Mouse (Mus musculus) layer of hippocampus, adult 11-12 months (tissue): ENCODE measurements around the gene Ubiad1.

Experiments used
- DNase-seq: peaks from one replicate; pipeline ENCODE4 v3.0.0; 2022; ENCODE audit warnings: low spot score

The Ubiad1 gene

GRCm38 (mm10) chr4:148453707-148454106, 9.1 kb upstream of the Ubiad1 start:
- DNase-seq: no peak

- peak; percentile 43 for DNase-seq
Observed at GRCm38 (mm10) chr4:148448853-148449245, 4.3 kb upstream of the Ubiad1 start.

GRCm38 (mm10) chr4:148448179-148448852, 3.7 kb upstream of the Ubiad1 start, which contains the start of gene Mtor:
Gene Mtor (plus strand): TSS chr4:148448611.
- peak; percentile 97 for DNase-seq

- no peak for DNase-seq
Observed at GRCm38 (mm10) chr4:148442598-148442997, 2.0 kb downstream of the Ubiad1 start.

- DNase-seq: no peak
Observed at GRCm38 (mm10) chr4:148441931-148442330, 2.6 kb downstream of the Ubiad1 start.

- peak; percentile 62 for DNase-seq
Observed at GRCm38 (mm10) chr4:148435657-148436330, 8.8 kb downstream of the Ubiad1 start.

- DNase-seq: no peak
Observed at GRCm38 (mm10) chr4:148435106-148435505, 9.5 kb downstream of the Ubiad1 start.

- DNase-seq: no peak
Observed at GRCm38 (mm10) chr4:148434554-148434953, 10.0 kb downstream of the Ubiad1 start.

GRCm38 (mm10) chr4:148433813-148434212, 10.8 kb downstream of the Ubiad1 start:
- no peak for DNase-seq

GRCm38 (mm10) chr4:148433336-148433735, 11.2 kb downstream of the Ubiad1 start:
- DNase-seq: no peak

- DNase-seq: no peak
Observed at GRCm38 (mm10) chr4:148432488-148432887, 12.1 kb downstream of the Ubiad1 start.

GRCm38 (mm10) chr4:148430880-148431519, 13.6 kb downstream of the Ubiad1 start:
- DNase-seq: no peak

GRCm38 (mm10) chr4:148429686-148430085, 14.9 kb downstream of the Ubiad1 start:
- DNase-seq: peak; percentile 65

- no peak for DNase-seq
Observed at GRCm38 (mm10) chr4:148429121-148429520, 15.4 kb downstream of the Ubiad1 start.

GRCm38 (mm10) chr4:148428544-148428943, 16.0 kb downstream of the Ubiad1 start:
- no peak for DNase-seq

GRCm38 (mm10) chr4:148426950-148427850, 17.4 kb downstream of the Ubiad1 start:
- DNase-seq: no peak

GRCm38 (mm10) chr4:148417559-148417958, 27.0 kb downstream of the Ubiad1 start:
- DNase-seq: no peak

- DNase-seq: no peak
Observed at GRCm38 (mm10) chr4:148417074-148417526, 27.5 kb downstream of the Ubiad1 start.

- no peak for DNase-seq
Observed at GRCm38 (mm10) chr4:148415575-148415974, 29.0 kb downstream of the Ubiad1 start.

- DNase-seq: no peak
Observed at GRCm38 (mm10) chr4:148408256-148408975, 36.2 kb downstream of the Ubiad1 start.

- DNase-seq: no peak
Observed at GRCm38 (mm10) chr4:148405255-148405788, 39.2 kb downstream of the Ubiad1 start.
